Mouse (Mus musculus): ENCODE measurements around the gene Ccdc85b. TPM values are rescaled to one million over a fixed set of nuclear protein-coding genes. Genes with fewer than 3 reads are reported as not detected.
A peak's percentile ranks its signal among the peaks of the same experiment; 100 is the strongest.

Gene Ccdc85b
- polyA plus RNA-seq, 1 experiment: 30.5 TPM

DNA sequence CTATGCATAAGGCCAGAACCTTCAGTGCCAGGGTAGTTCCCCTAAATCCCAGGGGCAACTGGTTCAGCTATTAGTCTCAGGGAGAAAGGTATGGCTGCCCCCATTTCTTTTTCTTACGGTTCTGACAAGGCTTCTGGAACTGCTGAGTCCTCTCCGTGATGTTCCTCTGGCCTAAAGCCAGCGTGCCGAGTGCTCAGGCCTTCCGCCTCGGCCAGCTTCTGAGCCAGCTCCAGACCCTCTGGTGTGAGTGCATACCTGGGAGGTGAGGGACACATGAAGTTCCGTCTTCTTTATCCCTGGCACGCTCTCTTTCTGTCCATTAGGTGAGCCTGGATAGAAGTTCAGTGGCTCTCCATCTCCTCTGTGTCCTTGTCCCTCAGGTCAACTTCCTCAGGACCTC is 27.7 kb upstream of the Ccdc85b start:
- H3K36me3 ChIP-seq (ENCODE audit: control insufficient read depth, insufficient read depth): peaks cover 52% of the 10 kb centered on the region
- peaks cover 20% of the 10 kb centered on the region for H3K79me2 ChIP-seq (ENCODE audit: control insufficient read depth, insufficient read depth)
- TF ChIP-seq USF1 (IDR thresholded peaks at IDR 0.05; ENCODE audit: low read depth) (no peak), FOSL1 (IDR thresholded peaks at IDR 0.05; ENCODE audit: insufficient read depth, low read length, poor library complexity, severe bottlenecking) (no peak), CEBPB (IDR thresholded peaks at IDR 0.05; ENCODE audit: low read depth) (no peak), MYOD1 (IDR thresholded peaks at IDR 0.05; ENCODE audit: control insufficient read depth, insufficient read length, low read depth) (no peak), MAX (IDR thresholded peaks at IDR 0.05) (no peak), MYOG (IDR thresholded peaks at IDR 0.05; ENCODE audit: control insufficient read depth, extremely low read depth, insufficient read length) (no peak), CTCF (IDR thresholded peaks at IDR 0.05; ENCODE audit: control insufficient read depth, insufficient read depth, insufficient read length) (no peak)
- no peak overlapping the region for H3K4me3 ChIP-seq (ENCODE audit: insufficient read depth, poor library complexity, severe bottlenecking)
- no peak overlapping the region for H3ac ChIP-seq (ENCODE audit: control insufficient read depth, insufficient read length, low read depth)
- H3K79me3 ChIP-seq (ENCODE audit: low read depth): no peaks in the 10 kb centered on the region
- no peaks in the 10 kb centered on the region for H3K27me3 ChIP-seq (ENCODE audit: control insufficient read depth, insufficient read depth, insufficient read length)

GRCm38 (mm10) chr19:5484496-5484895 is 26.8 kb upstream of the Ccdc85b start:
- H3K4me3 ChIP-seq (ENCODE audit: insufficient read depth, poor library complexity, severe bottlenecking): no peak overlapping the region
- H3K27me3 ChIP-seq (ENCODE audit: control insufficient read depth, insufficient read depth, insufficient read length): no peaks in the 10 kb centered on the region
- peaks cover 58% of the 10 kb centered on the region for H3K36me3 ChIP-seq (ENCODE audit: control insufficient read depth, insufficient read depth)
- TF ChIP-seq CTCF (IDR thresholded peaks at IDR 0.05; ENCODE audit: control insufficient read depth, insufficient read depth, insufficient read length): no peak
- TF ChIP-seq FOSL1 (IDR thresholded peaks at IDR 0.05; ENCODE audit: insufficient read depth, low read length, poor library complexity, severe bottlenecking): no peak
- no peak for TF ChIP-seq USF1 (IDR thresholded peaks at IDR 0.05; ENCODE audit: low read depth)
- TF ChIP-seq CEBPB (IDR thresholded peaks at IDR 0.05; ENCODE audit: low read depth): no peak
- TF ChIP-seq MYOD1 (IDR thresholded peaks at IDR 0.05; ENCODE audit: control insufficient read depth, insufficient read length, low read depth): no peak
- TF ChIP-seq MYOG (IDR thresholded peaks at IDR 0.05; ENCODE audit: control insufficient read depth, extremely low read depth, insufficient read length): no peak
- H3ac ChIP-seq (ENCODE audit: control insufficient read depth, insufficient read length, low read depth): no peak overlapping the region
- peaks cover 20% of the 10 kb centered on the region for H3K79me2 ChIP-seq (ENCODE audit: control insufficient read depth, insufficient read depth)
- no peaks in the 10 kb centered on the region for H3K79me3 ChIP-seq (ENCODE audit: low read depth)

DNA sequence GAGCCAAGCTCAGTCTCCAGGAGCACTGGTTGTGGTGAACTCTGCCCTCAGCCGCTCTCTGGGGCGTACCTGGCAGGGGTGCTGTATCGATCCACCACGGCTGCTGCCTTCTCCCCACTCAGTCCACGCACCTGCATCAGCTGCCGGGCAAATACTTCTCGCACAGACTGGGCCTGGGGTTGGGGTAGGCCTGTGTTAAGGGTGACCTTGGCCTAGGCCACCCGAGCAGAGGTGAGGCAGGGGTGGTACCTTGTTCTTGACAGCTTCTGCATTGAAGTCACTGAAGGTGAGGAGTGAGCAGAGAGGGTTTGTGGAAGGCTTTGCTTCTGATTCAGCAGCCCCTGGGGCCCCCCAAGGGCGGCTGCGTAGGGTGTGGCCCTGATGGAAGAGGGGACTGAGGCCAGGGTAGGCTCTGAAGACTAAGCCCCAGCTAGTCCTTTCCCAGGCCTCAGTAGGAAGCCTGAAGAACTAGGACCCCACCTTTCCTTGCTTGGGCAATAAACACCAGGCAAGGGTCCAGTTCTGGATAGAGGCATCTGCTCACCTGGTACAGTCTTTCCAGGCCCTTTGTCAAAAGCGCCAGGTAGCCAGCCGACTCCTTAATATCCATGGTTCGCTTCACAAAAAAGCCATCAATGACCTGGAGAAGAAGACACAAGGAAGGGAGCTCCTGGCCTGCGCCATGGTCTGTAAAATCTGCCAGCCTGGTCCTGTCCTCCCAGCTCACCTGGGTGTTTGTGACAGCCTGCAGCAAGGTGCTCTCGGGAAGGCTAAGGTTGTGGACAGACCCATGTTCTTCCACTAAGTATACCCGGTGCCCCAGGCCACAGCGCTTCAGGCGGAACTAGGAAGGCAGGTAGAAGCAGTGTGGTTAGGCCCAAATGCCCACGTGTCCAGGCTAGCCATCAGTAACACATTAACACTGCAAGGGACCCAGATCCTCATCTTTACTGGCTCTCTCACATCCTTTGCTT is 26.0 kb upstream of the Ccdc85b start:
- H3K4me3 ChIP-seq (ENCODE audit: insufficient read depth, poor library complexity, severe bottlenecking): no peak overlapping the region
- H3ac ChIP-seq (ENCODE audit: control insufficient read depth, insufficient read length, low read depth): no peak overlapping the region
- H3K36me3 ChIP-seq (ENCODE audit: control insufficient read depth, insufficient read depth): peaks cover 67% of the 10 kb centered on the region
- H3K79me3 ChIP-seq (ENCODE audit: low read depth): no peaks in the 10 kb centered on the region
- peaks cover 24% of the 10 kb centered on the region for H3K79me2 ChIP-seq (ENCODE audit: control insufficient read depth, insufficient read depth)
- TF ChIP-seq MYOG (IDR thresholded peaks at IDR 0.05; ENCODE audit: control insufficient read depth, extremely low read depth, insufficient read length) (no peak), MYOD1 (IDR thresholded peaks at IDR 0.05; ENCODE audit: control insufficient read depth, insufficient read length, low read depth) (no peak), CTCF (IDR thresholded peaks at IDR 0.05; ENCODE audit: control insufficient read depth, insufficient read depth, insufficient read length) (no peak), FOSL1 (IDR thresholded peaks at IDR 0.05; ENCODE audit: insufficient read depth, low read length, poor library complexity, severe bottlenecking) (no peak), CEBPB (IDR thresholded peaks at IDR 0.05; ENCODE audit: low read depth) (no peak), MAX (IDR thresholded peaks at IDR 0.05) (no peak), USF1 (IDR thresholded peaks at IDR 0.05; ENCODE audit: low read depth) (no peak)
- no peaks in the 10 kb centered on the region for H3K27me3 ChIP-seq (ENCODE audit: control insufficient read depth, insufficient read depth, insufficient read length)

DNA sequence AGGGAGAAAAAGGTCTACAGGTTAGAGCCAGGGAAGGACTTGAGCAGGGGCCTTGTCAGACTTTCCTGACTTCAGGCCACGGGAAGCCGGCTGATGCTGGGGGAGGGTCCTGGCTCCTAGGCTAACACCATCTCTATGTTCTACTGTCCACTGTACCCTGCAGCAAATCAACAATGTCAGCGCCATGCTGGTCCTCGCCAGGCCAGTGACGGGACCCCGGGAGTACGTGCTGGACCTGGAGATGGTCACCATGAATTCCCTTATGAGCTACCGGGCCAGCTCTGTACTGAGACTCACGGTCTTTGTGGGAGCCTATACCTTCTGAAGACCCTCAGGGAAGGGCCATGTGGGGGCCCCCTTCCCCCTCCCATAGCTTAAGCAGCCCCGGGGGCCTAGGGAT is 23.7 kb upstream of the Ccdc85b start:
- no peak overlapping the region for H3ac ChIP-seq (ENCODE audit: control insufficient read depth, insufficient read length, low read depth)
- no peak for TF ChIP-seq MYOG (IDR thresholded peaks at IDR 0.05; ENCODE audit: control insufficient read depth, extremely low read depth, insufficient read length)
- TF ChIP-seq CTCF (IDR thresholded peaks at IDR 0.05; ENCODE audit: control insufficient read depth, insufficient read depth, insufficient read length): no peak
- no peak for TF ChIP-seq CEBPB (IDR thresholded peaks at IDR 0.05; ENCODE audit: low read depth)
- TF ChIP-seq FOSL1 (IDR thresholded peaks at IDR 0.05; ENCODE audit: insufficient read depth, low read length, poor library complexity, severe bottlenecking): no peak
- no peak for TF ChIP-seq USF1 (IDR thresholded peaks at IDR 0.05; ENCODE audit: low read depth)
- TF ChIP-seq MAX (IDR thresholded peaks at IDR 0.05): no peak
- no peak for TF ChIP-seq MYOD1 (IDR thresholded peaks at IDR 0.05; ENCODE audit: control insufficient read depth, insufficient read length, low read depth)
- H3K4me3 ChIP-seq (ENCODE audit: insufficient read depth, poor library complexity, severe bottlenecking): no peak overlapping the region
- H3K79me3 ChIP-seq (ENCODE audit: low read depth): peaks cover 11% of the 10 kb centered on the region
- no peaks in the 10 kb centered on the region for H3K27me3 ChIP-seq (ENCODE audit: control insufficient read depth, insufficient read depth, insufficient read length)
- H3K79me2 ChIP-seq (ENCODE audit: control insufficient read depth, insufficient read depth): peaks cover 32% of the 10 kb centered on the region
- H3K36me3 ChIP-seq (ENCODE audit: control insufficient read depth, insufficient read depth): peaks cover 89% of the 10 kb centered on the region

DNA sequence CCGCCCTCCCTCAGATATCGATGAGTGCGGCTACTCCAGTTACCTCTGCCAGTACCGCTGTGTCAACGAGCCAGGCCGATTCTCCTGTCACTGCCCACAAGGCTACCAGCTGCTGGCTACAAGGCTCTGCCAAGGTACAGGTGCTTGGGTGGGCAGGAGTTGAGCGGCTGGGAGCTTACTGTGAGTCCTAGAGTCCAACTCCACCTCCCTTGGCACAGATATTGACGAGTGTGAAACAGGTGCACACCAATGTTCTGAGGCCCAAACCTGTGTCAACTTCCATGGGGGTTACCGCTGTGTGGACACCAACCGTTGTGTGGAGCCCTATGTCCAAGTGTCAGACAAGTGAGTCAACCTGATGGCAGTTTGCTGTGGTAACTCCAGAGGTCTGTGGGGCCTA is 22.3 kb upstream of the Ccdc85b start:
- no peak overlapping the region for H3K4me3 ChIP-seq (ENCODE audit: insufficient read depth, poor library complexity, severe bottlenecking)
- TF ChIP-seq MYOD1 (IDR thresholded peaks at IDR 0.05; ENCODE audit: control insufficient read depth, insufficient read length, low read depth) (peak; percentile 52), MAX (IDR thresholded peaks at IDR 0.05) (no peak), FOSL1 (IDR thresholded peaks at IDR 0.05; ENCODE audit: insufficient read depth, low read length, poor library complexity, severe bottlenecking) (no peak), CEBPB (IDR thresholded peaks at IDR 0.05; ENCODE audit: low read depth) (no peak), USF1 (IDR thresholded peaks at IDR 0.05; ENCODE audit: low read depth) (no peak), MYOG (IDR thresholded peaks at IDR 0.05; ENCODE audit: control insufficient read depth, extremely low read depth, insufficient read length) (no peak), CTCF (IDR thresholded peaks at IDR 0.05; ENCODE audit: control insufficient read depth, insufficient read depth, insufficient read length) (no peak)
- peaks cover 85% of the 10 kb centered on the region for H3K36me3 ChIP-seq (ENCODE audit: control insufficient read depth, insufficient read depth)

More for the DNA sequence above, 22.3 kb upstream of the Ccdc85b start:
- Histone ChIP-seq H3K27me3 (ENCODE audit: control insufficient read depth, insufficient read depth, insufficient read length) (no peaks in the 10 kb centered on the region), H3K79me2 (ENCODE audit: control insufficient read depth, insufficient read depth) (peaks cover 40% of the 10 kb centered on the region), H3K79me3 (ENCODE audit: low read depth) (peaks cover 22% of the 10 kb centered on the region), H3ac (ENCODE audit: control insufficient read depth, insufficient read length, low read depth) (no peak overlapping the region)

All from C2C12 (cell line).